In genomic region chr3:86119237-86119932, GRCm38 (mm10) we compare ENCODE assay signal across 22 mouse cellular contexts. TPM values are rescaled to one million over a fixed set of nuclear protein-coding genes. Genes with fewer than 3 reads are reported as not detected.
DNase-seq lines count a peak whose midpoint lies in the region; ATAC-seq lines count a peak whose summit lies in the region.
"Had no signal": no experiment of that assay in that cellular context is flagged by ENCODE, and none has a peak within 500 bp of the region (broad histone marks: within the 10 kb centered on the region; RNA-seq: fewer than 3 reads in every experiment).

No protein-coding gene starts in this region.

- H3K27me3 ChIP-seq in forebrain, embryonic 11.5 days (ENCODE audit: control insufficient read depth, insufficient read depth, low read length), result no peaks in the 10 kb centered on the region
- H3K27me3 ChIP-seq in forebrain, embryonic 16.5 days (replicated peaks; ENCODE audit: control insufficient read depth, insufficient read depth, low read length), result no peaks in the 10 kb centered on the region
- no peaks in the 10 kb centered on the region for H3K27me3 ChIP-seq in neural tube, embryonic 13.5 days
- H3K27me3 ChIP-seq in neural tube, embryonic 15.5 days (replicated peaks), result no peaks in the 10 kb centered on the region
- no peaks in the 10 kb centered on the region for H3K27me3 ChIP-seq in embryonic facial prominence, embryonic 13.5 days
- H3K27me3 ChIP-seq in midbrain, embryonic 14.5 days (ENCODE audit: control insufficient read depth, insufficient read depth, low read length), result no peaks in the 10 kb centered on the region
- H3K27me3 ChIP-seq: CH12.LX; megakaryocyte, embryonic 14.5 days had no signal

- WGBS in forebrain, embryonic 11.5 days, result 82% methylated on average over 16 of the region's 16 CpGs
- 81% methylated on average over 16 of the region's 16 CpGs for WGBS in forebrain, embryonic 16.5 days
- WGBS in neural tube, embryonic 13.5 days, result 52% methylated on average over 16 of the region's 16 CpGs
- 55% methylated on average over 16 of the region's 16 CpGs for WGBS in neural tube, embryonic 15.5 days
- WGBS in embryonic facial prominence, embryonic 13.5 days, result 38% methylated on average over 16 of the region's 16 CpGs
- WGBS in midbrain, embryonic 14.5 days, result 64% methylated on average over 16 of the region's 16 CpGs

- no peak overlapping the region for H3K4me2 ChIP-seq in forebrain, embryonic 11.5 days (ENCODE audit: low read depth, low read length, severe bottlenecking)
- no peak overlapping the region for H3K4me2 ChIP-seq in forebrain, embryonic 16.5 days (ENCODE audit: low read length)
- no peak overlapping the region for H3K4me2 ChIP-seq in neural tube, embryonic 13.5 days
- H3K4me2 ChIP-seq in neural tube, embryonic 15.5 days, result no peak overlapping the region
- peak overlapping the region; percentile 16; the same call in 1 of the 2 replicates for H3K4me2 ChIP-seq in embryonic facial prominence, embryonic 13.5 days
- no peak overlapping the region for H3K4me2 ChIP-seq in midbrain, embryonic 14.5 days (ENCODE audit: low read length)

- no peak overlapping the region for H3K27ac ChIP-seq in forebrain, embryonic 11.5 days (ENCODE audit: low read depth, low read length)
- H3K27ac ChIP-seq in forebrain, embryonic 16.5 days (ENCODE audit: low read length), result no peak overlapping the region
- peak overlapping the region; percentile 54; the same call in 1 of the 2 replicates for H3K27ac ChIP-seq in neural tube, embryonic 13.5 days (replicated peaks)
- no peak overlapping the region for H3K27ac ChIP-seq in neural tube, embryonic 15.5 days (replicated peaks)
- H3K27ac ChIP-seq in embryonic facial prominence, embryonic 13.5 days, result peak overlapping the region; percentile 48; the same call in 1 of the 2 replicates
- H3K27ac ChIP-seq in midbrain, embryonic 14.5 days (replicated peaks; ENCODE audit: low read depth, low read length), result peak overlapping the region; percentile 55
- H3K27ac ChIP-seq: heart, adult 2 months had no signal

- H3K4me1 ChIP-seq in forebrain, embryonic 11.5 days (replicated peaks; ENCODE audit: control insufficient read depth, insufficient read depth, low read length), result no peaks in the 10 kb centered on the region
- H3K4me1 ChIP-seq in forebrain, embryonic 16.5 days (replicated peaks; ENCODE audit: control insufficient read depth, insufficient read depth, low read length), result no peaks in the 10 kb centered on the region
- H3K4me1 ChIP-seq in neural tube, embryonic 13.5 days (replicated peaks), result peaks cover 21% of the 10 kb centered on the region
- peaks cover 12% of the 10 kb centered on the region; the same call in 1 of the 2 replicates for H3K4me1 ChIP-seq in neural tube, embryonic 15.5 days
- H3K4me1 ChIP-seq in embryonic facial prominence, embryonic 13.5 days, result peaks cover 27% of the 10 kb centered on the region
- no peaks in the 10 kb centered on the region for H3K4me1 ChIP-seq in midbrain, embryonic 14.5 days (ENCODE audit: control insufficient read depth, insufficient read depth, low read length)

- peak; percentile 42 for DNase-seq in forebrain, embryonic 11.5 days (ENCODE audit: low spot score)
- DNase-seq in midbrain, embryonic 14.5 days, result peak; percentile 28
- no peak for DNase-seq in B cell, adult 2 months
- DNase-seq in spleen, postnatal 36 days (ENCODE audit: low spot score in 2 of 2), result no peak
- DNase-seq: adrenal gland, adult 8-10 months; cerebellum, adult 11-12 months; cerebellum, postnatal 14 days; gastrocnemius, postnatal 14 days; heart, adult 2 months; heart, postnatal 4 days; kidney, adult 2 months; kidney, postnatal 10 days; liver; right cerebral cortex, postnatal 25 days had no signal

- H3K4me3 ChIP-seq in forebrain, embryonic 11.5 days (ENCODE audit: low read depth, low read length), result no peak overlapping the region
- H3K4me3 ChIP-seq in forebrain, embryonic 16.5 days (replicated peaks; ENCODE audit: low read length), result no peak overlapping the region
- H3K4me3 ChIP-seq in neural tube, embryonic 13.5 days, result no peak overlapping the region
- no peak overlapping the region for H3K4me3 ChIP-seq in neural tube, embryonic 15.5 days (replicated peaks)
- H3K4me3 ChIP-seq in embryonic facial prominence, embryonic 13.5 days, result no peak overlapping the region
- no peak overlapping the region for H3K4me3 ChIP-seq in midbrain, embryonic 14.5 days (replicated peaks; ENCODE audit: low read depth, low read length)
- H3K4me3 ChIP-seq: heart, adult 2 months; megakaryocyte, embryonic 14.5 days; myocyte had no signal

- H3K9me3 ChIP-seq in forebrain, embryonic 11.5 days (ENCODE audit: control insufficient read depth, low read length), result no peaks in the 10 kb centered on the region; the same call in 1 of the 2 replicates
- H3K9me3 ChIP-seq in forebrain, embryonic 16.5 days (ENCODE audit: control insufficient read depth, low read length), result no peaks in the 10 kb centered on the region
- H3K9me3 ChIP-seq in neural tube, embryonic 13.5 days, result peaks cover 5% of the 10 kb centered on the region; the same call in 1 of the 2 replicates
- H3K9me3 ChIP-seq in neural tube, embryonic 15.5 days (replicated peaks), result no peaks in the 10 kb centered on the region
- 0 out of 2 replicates have a peak, but pooled peaks cover 5% of the 10 kb centered on the region for H3K9me3 ChIP-seq in embryonic facial prominence, embryonic 13.5 days
- no peaks in the 10 kb centered on the region for H3K9me3 ChIP-seq in midbrain, embryonic 14.5 days (ENCODE audit: control insufficient read depth, low read length)

- no peak for ATAC-seq in forebrain, embryonic 11.5 days (replicated peaks; ENCODE audit: low FRiP score)
- ATAC-seq in forebrain, embryonic 16.5 days, result no peak
- no peak for ATAC-seq in neural tube, embryonic 13.5 days (ENCODE audit: low read depth)
- ATAC-seq in neural tube, embryonic 15.5 days (ENCODE audit: low FRiP score), result no peak
- no peak for ATAC-seq in embryonic facial prominence, embryonic 13.5 days (ENCODE audit: insufficient number of reproducible peaks, insufficient read depth, low FRiP score, low TSS enrichment, low read depth)
- no peak for ATAC-seq in midbrain, embryonic 14.5 days (ENCODE audit: low FRiP score, low TSS enrichment)
- ATAC-seq: forebrain, embryonic 14.5 days had no signal

- H3K9ac ChIP-seq in forebrain, embryonic 11.5 days (ENCODE audit: low read length), result no peak overlapping the region
- no peak overlapping the region for H3K9ac ChIP-seq in forebrain, embryonic 16.5 days (replicated peaks; ENCODE audit: low read depth, low read length)
- peak overlapping the region; percentile 43; the same call in 1 of the 2 replicates for H3K9ac ChIP-seq in neural tube, embryonic 13.5 days
- no peak overlapping the region for H3K9ac ChIP-seq in neural tube, embryonic 15.5 days (replicated peaks)
- peak overlapping the region; percentile 40; the same call in 1 of the 2 replicates for H3K9ac ChIP-seq in embryonic facial prominence, embryonic 13.5 days
- no peak overlapping the region for H3K9ac ChIP-seq in midbrain, embryonic 14.5 days (replicated peaks; ENCODE audit: low read length)

- H3K36me3 ChIP-seq in forebrain, embryonic 11.5 days (ENCODE audit: control insufficient read depth, insufficient read depth, low read length), result no peaks in the 10 kb centered on the region
- peaks cover 3% of the 10 kb centered on the region; the same call in 1 of the 2 replicates for H3K36me3 ChIP-seq in forebrain, embryonic 16.5 days (ENCODE audit: control insufficient read depth, insufficient read depth)
- H3K36me3 ChIP-seq in neural tube, embryonic 13.5 days, result peaks cover 15% of the 10 kb centered on the region; the same call in 1 of the 2 replicates
- H3K36me3 ChIP-seq in neural tube, embryonic 15.5 days, result peaks cover 21% of the 10 kb centered on the region
- H3K36me3 ChIP-seq in embryonic facial prominence, embryonic 13.5 days, result peaks cover 25% of the 10 kb centered on the region
- no peaks in the 10 kb centered on the region for H3K36me3 ChIP-seq in midbrain, embryonic 14.5 days (ENCODE audit: control insufficient read depth, insufficient read depth, low read length)

RNA-seq across cellular contexts. Expression of gene Rps3a1, which starts 23.1 kb away (rescaled TPM):
- 981 and 1,071 TPM in 2 replicates for polyA plus RNA-seq in forebrain, embryonic 11.5 days (2014; fragmentation: Nextera tagmentation; extraction: Ambion mirVana)
- 654 and 744 TPM in 2 replicates for polyA plus RNA-seq in forebrain, embryonic 16.5 days (2015; fragmentation: Nextera tagmentation; extraction: Ambion mirVana)
- polyA plus RNA-seq in neural tube, embryonic 13.5 days (2015; fragmentation: Nextera tagmentation; extraction: Ambion mirVana), result 746 and 778 TPM in 2 replicates
- polyA plus RNA-seq in neural tube, embryonic 15.5 days (2015; fragmentation: Nextera tagmentation; extraction: Ambion mirVana), result 534 and 720 TPM in 2 replicates
- 1,432 and 1,487 TPM in 2 replicates for polyA plus RNA-seq in embryonic facial prominence, embryonic 13.5 days (2015; fragmentation: Nextera tagmentation; extraction: Ambion mirVana)
- 659 and 721 TPM in 2 replicates for polyA plus RNA-seq in midbrain, embryonic 14.5 days (2014; fragmentation: Nextera tagmentation; extraction: Ambion mirVana)

Comparison
In these comparisons a context has a peak if more than half of its experiments do, and no peak if none do; other contexts are left out.
1. H3K27ac ChIP-seq: peak in neural tube, embryonic 13.5 days (single experiment), embryonic facial prominence, embryonic 13.5 days (single experiment) and midbrain, embryonic 14.5 days (single experiment); none in forebrain, embryonic 11.5 days (single experiment), forebrain, embryonic 16.5 days (single experiment) and neural tube, embryonic 15.5 days (single experiment).
2. H3K9ac ChIP-seq: peak in neural tube, embryonic 13.5 days (single experiment) and embryonic facial prominence, embryonic 13.5 days (single experiment); none in forebrain, embryonic 11.5 days (single experiment), forebrain, embryonic 16.5 days (single experiment), neural tube, embryonic 15.5 days (single experiment) and midbrain, embryonic 14.5 days (single experiment).
3. DNase-seq: peak in forebrain, embryonic 11.5 days (single experiment) and midbrain, embryonic 14.5 days (single experiment); none in B cell, adult 2 months (0 of 2) and spleen, postnatal 36 days (0 of 2).